Comparison of ENCODE assay signal across 17 mouse cellular contexts in the genomic region with DNA sequence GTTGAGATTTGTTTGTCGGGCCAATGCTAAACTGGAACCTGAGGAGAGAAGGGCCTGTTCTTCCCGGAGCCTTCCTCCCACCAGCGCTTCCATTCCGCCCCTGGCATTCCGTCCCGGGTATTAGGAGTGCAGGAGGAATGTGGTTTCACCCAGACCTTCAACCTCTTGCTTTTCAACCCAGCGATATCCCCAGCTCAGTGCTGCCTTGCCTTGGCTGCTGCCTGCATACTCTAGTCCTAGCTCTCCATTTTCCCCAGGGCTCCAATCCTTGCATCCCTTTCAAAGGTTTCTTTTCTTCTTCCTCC. TPM values are rescaled to one million over a fixed set of nuclear protein-coding genes. Genes with fewer than 3 reads are reported as not detected.
A peak's percentile ranks its signal among the peaks of the same experiment; 100 is the strongest.
DNase-seq lines count a peak whose midpoint lies in the region; ATAC-seq and TF ChIP-seq lines count a peak whose summit lies in the region.
"Had no signal": no experiment of that assay in that cellular context is flagged by ENCODE, and none has a peak within 500 bp of the region (broad histone marks: within the 10 kb centered on the region; RNA-seq: fewer than 3 reads in every experiment).

No protein-coding gene starts in this region.

- H3K4me2 ChIP-seq in embryonic facial prominence, embryonic 14.5 days (ENCODE audit: low read depth, low read length) = no peak overlapping the region
- H3K4me2 ChIP-seq: liver, embryonic 15.5 days had no signal

- no peak for ATAC-seq in embryonic facial prominence, embryonic 14.5 days (ENCODE audit: low read depth)
- ATAC-seq in megakaryocyte progenitor cell, adult 5-6 weeks (replicated peaks; ENCODE audit: poor library complexity) = no peak
- no peak for ATAC-seq in inflammation-experienced regulatory T-cells, adult 6 months
- ATAC-seq: midbrain, embryonic 16.5 days had no signal

- no peak overlapping the region for H3K27ac ChIP-seq in kidney, adult 2 months (ENCODE audit: insufficient read depth, low read depth, low read length)
- no peak overlapping the region for H3K27ac ChIP-seq in embryonic facial prominence, embryonic 14.5 days (replicated peaks; ENCODE audit: low read depth, low read length)
- H3K27ac ChIP-seq: gastrocnemius, adult 2 months; liver, embryonic 15.5 days had no signal

- no peaks in the 10 kb centered on the region for H3K4me1 ChIP-seq in kidney, adult 2 months (ENCODE audit: control insufficient read depth, insufficient read depth, low read length)
- H3K4me1 ChIP-seq in embryonic facial prominence, embryonic 14.5 days (ENCODE audit: control insufficient read depth, insufficient read depth, low read length) = no peaks in the 10 kb centered on the region
- H3K4me1 ChIP-seq: liver, embryonic 15.5 days had no signal

- peak; percentile 19 for DNase-seq in adrenal gland, postnatal 14 days
- DNase-seq in adrenal gland, adult 8-10 months = no peak
- DNase-seq in kidney, postnatal 10 days = peak; percentile 41
- DNase-seq in kidney, adult 2 months = no peak
- peak; percentile 63 for DNase-seq in ES-CJ7 (ENCODE audit: low read depth, low spot score)
- DNase-seq in embryonic facial prominence, embryonic 14.5 days (ENCODE audit: low spot score) = peak; percentile 22
- DNase-seq: gastrocnemius, adult 2 months had no signal

- no peaks in the 10 kb centered on the region for H3K27me3 ChIP-seq in kidney, adult 2 months (replicated peaks; ENCODE audit: control insufficient read depth, insufficient read depth, low read length)
- no peaks in the 10 kb centered on the region for H3K27me3 ChIP-seq in embryonic facial prominence, embryonic 14.5 days (replicated peaks; ENCODE audit: control insufficient read depth, insufficient read depth, low read length)
- H3K27me3 ChIP-seq: liver, embryonic 15.5 days had no signal

- 22% methylated on average over 7 of the region's 7 CpGs for WGBS in kidney, adult 2 months
- 17% methylated on average over 7 of the region's 7 CpGs for WGBS in embryonic facial prominence, embryonic 14.5 days

- no peaks in the 10 kb centered on the region for H3K9me3 ChIP-seq in embryonic facial prominence, embryonic 14.5 days (ENCODE audit: control insufficient read depth, low read length)
- H3K9me3 ChIP-seq: liver, embryonic 15.5 days had no signal

- no peak overlapping the region for H3K4me3 ChIP-seq in kidney, adult 2 months (ENCODE audit: insufficient read depth, low read depth, low read length)
- H3K4me3 ChIP-seq in embryonic facial prominence, embryonic 14.5 days (ENCODE audit: low read depth, low read length) = no peak overlapping the region
- H3K4me3 ChIP-seq: gastrocnemius, adult 2 months; liver, embryonic 15.5 days had no signal

- no peak overlapping the region for H3K9ac ChIP-seq in embryonic facial prominence, embryonic 14.5 days (ENCODE audit: low read depth, low read length)
- H3K9ac ChIP-seq: liver, embryonic 15.5 days had no signal

- H3K36me3 ChIP-seq in kidney, adult 2 months (ENCODE audit: control insufficient read depth, insufficient read depth, low read length) = no peaks in the 10 kb centered on the region
- H3K36me3 ChIP-seq in embryonic facial prominence, embryonic 14.5 days (ENCODE audit: control insufficient read depth, insufficient read depth, low read length) = no peaks in the 10 kb centered on the region
- H3K36me3 ChIP-seq: G1E; liver, embryonic 15.5 days had no signal

- TF ChIP-seq POLR2A in kidney, adult 2 months (IDR thresholded peaks at IDR 0.05; ENCODE audit: low read depth, low read length) = no peak

- no peak for TF ChIP-seq CTCF in kidney, adult 2 months (conservative IDR thresholded peaks at IDR 0.05; ENCODE audit: insufficient read depth, insufficient read length, low read depth, low read length)

RNA-seq across cellular contexts. Expression of a gene that starts 17.3 kb away (rescaled TPM):
- not detected in 2 replicates for total RNA-seq in adrenal gland, postnatal 14 days (2021)
- total RNA-seq in adrenal gland, adult 8-10 months (2022) = under 1 TPM in 1 of 4 experiments, not detected in 3; 0.28 TPM
- not detected in 2 replicates for polyA plus RNA-seq in kidney, adult 2 months (2012; rRNA removed)
- polyA plus RNA-seq in embryonic facial prominence, embryonic 14.5 days (2014; fragmentation: Nextera tagmentation; extraction: Ambion mirVana) = 0.30 TPM in 1 of 2 replicates, not detected in the other
- not detected in 2 replicates for total RNA-seq in megakaryocyte progenitor cell, adult 5-6 weeks (2015)
- total RNA-seq in megakaryocyte progenitor cell, adult 5-6 weeks (2017) = not detected in 2 replicates
- not detected for polyA plus RNA-seq in inflammation-experienced regulatory T-cells, adult 6 months (2017; shearing (Covaris generic))
- total RNA-seq: adrenal gland, adult 18-20 months; gastrocnemius, adult 2 months; left cerebral cortex, postnatal 25 days had no signal
- polyA plus RNA-seq: G1E; heart, embryonic 14.5 days; large intestine, adult 2 months; liver, embryonic 15.5 days; midbrain, embryonic 16.5 days; thymus, postnatal 0 days had no signal

Comparison
In these comparisons a context has a peak if more than half of its experiments do, and no peak if none do; other contexts are left out.
1. DNase-seq: peak in adrenal gland, postnatal 14 days (single experiment), kidney, postnatal 10 days (single experiment), ES-CJ7 (single experiment) and embryonic facial prominence, embryonic 14.5 days (single experiment); none in adrenal gland, adult 8-10 months (single experiment) and kidney, adult 2 months (single experiment).